Mouse (Mus musculus) gastrocnemius, postnatal 36 days (tissue): Measurements from ENCODE around the gene 1110032A03Rik. TPM values are rescaled to one million over a fixed set of nuclear protein-coding genes. Genes with fewer than 3 reads are reported as not detected.

Experiments used
- DNase-seq, 2 experiments: peaks; one replicate each; pipeline ENCODE4 v3.0.0; 2022
- intact Hi-C: fragments of 180-260 bp; cut with DNase I; formaldehyde crosslinking; loops from one replicate; pipeline ENCODE4 v1.15.1; 2025
- total RNA-seq, 2 experiments: library from RNA; stranded (reverse); gene quantifications; 2 replicates each; pipeline ENCODE4 v1.2.3; 2021

The 1110032A03Rik gene
- total RNA-seq, 2 experiments from 2014 or later, result 9.8 to 11.2 TPM

- DNase-seq, result no peak
- intact Hi-C loops, result no loop called here
Measured at GRCm38 (mm10) chr9:50740867-50741784, 34.2 kb downstream of the 1110032A03Rik start.

GRCm38 (mm10) chr9:50738914-50739870, 36.1 kb downstream of the 1110032A03Rik start, which contains the start of gene Dixdc1:
TSS of gene Dixdc1 (minus strand) at chr9:50739517.
- DNase-seq, result peak; percentile 91 to 96
- intact Hi-C loops, result loop anchor here (10.0 kb wide), 1 partner anchor 294 kb away; no protein-coding TSS in a partner anchor

- intact Hi-C loops, result loop anchor here (10.0 kb wide), 1 partner anchor 290 kb away; no protein-coding TSS in a partner anchor
- DNase-seq, result peak in 1 of 2 experiments; percentile 39
Measured at GRCm38 (mm10) chr9:50734989-50735388, 40.3 kb downstream of the 1110032A03Rik start.

- intact Hi-C loops, result loop anchor here (2.0 to 10.0 kb wide), 2 partner anchors 26 to 288 kb away; no protein-coding TSS in a partner anchor
- no peak for DNase-seq
Measured at GRCm38 (mm10) chr9:50732560-50732959, 42.8 kb downstream of the 1110032A03Rik start.

- intact Hi-C loops, result no loop called here
- DNase-seq, result no peak
Measured at GRCm38 (mm10) chr9:50729600-50729999, 45.7 kb downstream of the 1110032A03Rik start.

GRCm38 (mm10) chr9:50727925-50728651, 47.2 kb downstream of the 1110032A03Rik start:
- intact Hi-C loops, result no loop called here
- peak in 1 of 2 experiments; percentile 25 for DNase-seq

GRCm38 (mm10) chr9:50727171-50727924, 48.0 kb downstream of the 1110032A03Rik start:
- no peak for DNase-seq
- intact Hi-C loops, result no loop called here

GRCm38 (mm10) chr9:50725921-50726590, 49.3 kb downstream of the 1110032A03Rik start:
- no peak for DNase-seq
- intact Hi-C loops, result no loop called here

- intact Hi-C loops, result no loop called here
- DNase-seq, result no peak
Measured at GRCm38 (mm10) chr9:50724661-50725330, 50.5 kb downstream of the 1110032A03Rik start.

GRCm38 (mm10) chr9:50724147-50724546, 51.2 kb downstream of the 1110032A03Rik start:
- DNase-seq, result no peak
- intact Hi-C loops, result no loop called here

- DNase-seq, result peak in 1 of 2 experiments; percentile 62
- intact Hi-C loops, result no loop called here
Measured at GRCm38 (mm10) chr9:50723406-50723805, 51.9 kb downstream of the 1110032A03Rik start.

GRCm38 (mm10) chr9:50722451-50722911, 52.8 kb downstream of the 1110032A03Rik start:
- intact Hi-C loops, result no loop called here
- DNase-seq, result peak in 1 of 2 experiments; percentile 17

GRCm38 (mm10) chr9:50721061-50721460, 54.3 kb downstream of the 1110032A03Rik start:
- intact Hi-C loops, result no loop called here
- no peak for DNase-seq

GRCm38 (mm10) chr9:50718878-50719277, 56.4 kb downstream of the 1110032A03Rik start:
- intact Hi-C loops, result no loop called here

GRCm38 (mm10) chr9:50714188-50714587, 61.1 kb downstream of the 1110032A03Rik start:
- DNase-seq, result no peak
- intact Hi-C loops, result no loop called here

More at GRCm38 (mm10) chr9:50718878-50719277, 56.4 kb downstream of the 1110032A03Rik start:
- no peak for DNase-seq
